Mouse (Mus musculus): ENCODE data around the gene Zfp784.

Gene Zfp784

GRCm38 (mm10) chr7:5057804-5058203 lies 19.6 kb upstream of the Zfp784 start:
- DNase-seq (ENCODE audit: low spot score in 2 of 2): no peak

GRCm38 (mm10) chr7:5057381-5057780 lies 19.1 kb upstream of the Zfp784 start:
- DNase-seq (ENCODE audit: low spot score in 2 of 2): no peak

GRCm38 (mm10) chr7:5056651-5057263 lies 18.5 kb upstream of the Zfp784 start:
- DNase-seq (ENCODE audit: low spot score in 2 of 2): no peak

GRCm38 (mm10) chr7:5053456-5054179 lies 15.4 kb upstream of the Zfp784 start:
- DNase-seq (ENCODE audit: low spot score in 2 of 2): no peak

GRCm38 (mm10) chr7:5052931-5053343 lies 14.7 kb upstream of the Zfp784 start:
- no peak for DNase-seq (ENCODE audit: low spot score in 2 of 2)

GRCm38 (mm10) chr7:5052438-5052837 lies 14.2 kb upstream of the Zfp784 start:
- no peak for DNase-seq (ENCODE audit: low spot score in 2 of 2)

- peak in 1 of 2 experiments; percentile 56 for DNase-seq (ENCODE audit: low spot score in 2 of 2)
Measured at GRCm38 (mm10) chr7:5051193-5052192, 13.2 kb upstream of the Zfp784 start, which contains the start of gene Zfp580. Gene Zfp580, plus strand, starts transcription at chr7:5051538.

GRCm38 (mm10) chr7:5047313-5047712 lies 9.1 kb upstream of the Zfp784 start:
- no peak for DNase-seq (ENCODE audit: low spot score in 2 of 2)

GRCm38 (mm10) chr7:5046112-5046511 lies 7.9 kb upstream of the Zfp784 start:
- no peak for DNase-seq (ENCODE audit: low spot score in 2 of 2)

GRCm38 (mm10) chr7:5044981-5045380 lies 6.7 kb upstream of the Zfp784 start:
- DNase-seq (ENCODE audit: low spot score in 2 of 2): no peak

- DNase-seq (ENCODE audit: low spot score in 2 of 2): no peak
Measured at GRCm38 (mm10) chr7:5038940-5039339, 694 bp upstream of the Zfp784 start.

GRCm38 (mm10) chr7:5037467-5037866 lies 779 bp downstream of the Zfp784 start:
- no peak for DNase-seq (ENCODE audit: low spot score in 2 of 2)

GRCm38 (mm10) chr7:5037026-5037425 lies 1.2 kb downstream of the Zfp784 start:
- no peak for DNase-seq (ENCODE audit: low spot score in 2 of 2)

- DNase-seq (ENCODE audit: low spot score in 2 of 2): no peak
Measured at GRCm38 (mm10) chr7:5036136-5036535, 2.1 kb downstream of the Zfp784 start.

- no peak for DNase-seq (ENCODE audit: low spot score in 2 of 2)
Measured at GRCm38 (mm10) chr7:5035628-5036027, 2.6 kb downstream of the Zfp784 start.

GRCm38 (mm10) chr7:5033818-5034217 lies 4.4 kb downstream of the Zfp784 start, which contains the start of gene 4632433K11Rik:
Gene 4632433K11Rik, plus strand, starts transcription at chr7:5034118.
- no peak for DNase-seq (ENCODE audit: low spot score in 2 of 2)

- DNase-seq (ENCODE audit: low spot score in 2 of 2): no peak
Measured at GRCm38 (mm10) chr7:5031496-5031895, 6.8 kb downstream of the Zfp784 start.

- no peak for DNase-seq (ENCODE audit: low spot score in 2 of 2)
Measured at GRCm38 (mm10) chr7:5030554-5031275, 7.5 kb downstream of the Zfp784 start.

GRCm38 (mm10) chr7:5029946-5030345 lies 8.3 kb downstream of the Zfp784 start:
- no peak for DNase-seq (ENCODE audit: low spot score in 2 of 2)

GRCm38 (mm10) chr7:5029543-5029942 lies 8.7 kb downstream of the Zfp784 start:
- DNase-seq (ENCODE audit: low spot score in 2 of 2): no peak

GRCm38 (mm10) chr7:5021197-5021596 lies 17.0 kb downstream of the Zfp784 start:
- DNase-seq (ENCODE audit: low spot score in 2 of 2): no peak
